In the genomic region with DNA sequence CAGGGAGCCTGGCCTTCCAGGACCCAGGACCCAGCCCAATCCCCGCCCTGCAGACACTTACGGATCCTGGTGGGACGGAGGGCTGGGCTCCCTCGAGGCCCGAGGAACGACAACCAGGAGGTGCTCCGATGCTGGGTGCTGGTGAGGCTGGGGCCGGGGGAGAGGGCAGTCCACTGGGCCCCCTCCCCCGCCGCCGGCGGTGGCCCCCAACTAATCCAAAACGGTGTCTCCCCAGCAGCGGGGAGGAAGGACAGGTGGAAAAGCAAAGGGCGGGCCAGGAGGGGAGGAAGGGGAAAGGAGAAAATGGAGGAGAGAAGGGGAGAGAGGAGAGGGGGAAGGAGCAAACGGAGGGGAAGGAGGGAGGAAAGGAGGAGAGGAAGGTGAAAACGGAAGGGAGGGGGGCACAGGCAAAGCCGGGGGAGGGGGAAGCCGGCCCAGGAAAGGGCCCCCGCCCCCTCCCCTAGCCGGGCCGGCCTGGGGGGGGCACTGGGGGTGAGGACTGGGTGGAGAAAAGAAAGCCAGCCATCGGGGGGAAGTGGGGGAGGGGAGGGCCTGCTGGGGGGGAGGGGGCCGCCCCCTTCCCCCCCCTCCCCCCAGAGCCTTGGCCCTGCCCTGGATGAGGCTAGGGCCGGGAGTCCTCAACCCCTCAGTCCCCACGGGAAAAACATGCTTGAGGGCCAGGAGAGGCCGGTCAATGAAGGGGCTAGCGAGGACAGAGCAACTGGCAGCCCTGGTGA, we compare ENCODE assay signal across 8 mouse cellular contexts. TPM values are rescaled to one million over a fixed set of nuclear protein-coding genes. Genes with fewer than 3 reads are reported as not detected.
DNase-seq lines count a peak whose midpoint lies in the region; ATAC-seq lines count a peak whose summit lies in the region.

Grik5 (minus strand) TSS at position 368 of the 737 bp plus-strand sequence.
Zfp574 (plus strand) TSS at position 589 of the 737 bp plus-strand sequence.

- peak; percentile 66 for DNase-seq in cerebellum, adult 11-12 months
- no peak for DNase-seq in cerebellum, adult 11 months
- DNase-seq in thymus, postnatal 0 days (ENCODE audit: low spot score), result peak; percentile 18
- no peak for DNase-seq in thymus, postnatal 14 days
- peak; percentile 33 for DNase-seq in hindbrain, embryonic 10.5 days (ENCODE audit: low spot score)
- DNase-seq in limb, embryonic 11.5 days (ENCODE audit: low spot score), result peak; percentile 54

- no peaks in the 10 kb centered on the region for H3K27me3 ChIP-seq in hindbrain, embryonic 10.5 days (ENCODE audit: insufficient read depth, poor library complexity, severe bottlenecking)
- H3K27me3 ChIP-seq in limb, embryonic 11.5 days (ENCODE audit: control insufficient read depth, insufficient read depth, low read length), result no peaks in the 10 kb centered on the region
- no peaks in the 10 kb centered on the region for H3K27me3 ChIP-seq in neural tube, embryonic 13.5 days

- no peak for ATAC-seq in limb, embryonic 11.5 days (ENCODE audit: insufficient number of reproducible peaks, low FRiP score, low TSS enrichment, low read depth)
- ATAC-seq in neural tube, embryonic 13.5 days (ENCODE audit: low read depth), result no peak
- ATAC-seq in erythroid progenitor cell, adult 5-6 weeks (replicated peaks; ENCODE audit: low FRiP score, poor library complexity, severe bottlenecking), result no peak

- H3K4me1 ChIP-seq in hindbrain, embryonic 10.5 days (replicated peaks), result peaks cover 89% of the 10 kb centered on the region
- peaks cover 12% of the 10 kb centered on the region for H3K4me1 ChIP-seq in limb, embryonic 11.5 days (ENCODE audit: control insufficient read depth, insufficient read depth, low read length)
- H3K4me1 ChIP-seq in neural tube, embryonic 13.5 days (replicated peaks), result peaks cover 73% of the 10 kb centered on the region

- no peaks in the 10 kb centered on the region for H3K9me3 ChIP-seq in hindbrain, embryonic 10.5 days
- H3K9me3 ChIP-seq in limb, embryonic 11.5 days (ENCODE audit: control insufficient read depth, low read length), result no peaks in the 10 kb centered on the region; the same call in 1 of the 2 replicates
- no peaks in the 10 kb centered on the region for H3K9me3 ChIP-seq in neural tube, embryonic 13.5 days

- peaks cover 14% of the 10 kb centered on the region for H3K36me3 ChIP-seq in hindbrain, embryonic 10.5 days
- peaks cover 7% of the 10 kb centered on the region; the same call in 1 of the 2 replicates for H3K36me3 ChIP-seq in limb, embryonic 11.5 days (ENCODE audit: control insufficient read depth, insufficient read depth, low read length)
- H3K36me3 ChIP-seq in neural tube, embryonic 13.5 days, result peaks cover 14% of the 10 kb centered on the region

- under 1% methylated on average over 28 of the region's 28 CpGs for WGBS in hindbrain, embryonic 10.5 days
- WGBS in limb, embryonic 11.5 days, result under 1% methylated on average over 23 of the region's 28 CpGs
- 2% methylated on average over 27 of the region's 28 CpGs for WGBS in neural tube, embryonic 13.5 days

- peak within 1 kb of the TSS; percentile 82 for H3K9ac ChIP-seq in limb, embryonic 11.5 days (ENCODE audit: low read length)
- peak within 1 kb of the TSS; percentile 92 for H3K9ac ChIP-seq in neural tube, embryonic 13.5 days

- peak within 1 kb of the TSS; percentile 89 for H3K4me2 ChIP-seq in limb, embryonic 11.5 days (ENCODE audit: low read depth, severe bottlenecking)
- peak within 1 kb of the TSS; percentile 92 for H3K4me2 ChIP-seq in neural tube, embryonic 13.5 days

- peak within 1 kb of the TSS; percentile 63 for H3K4me3 ChIP-seq in hindbrain, embryonic 10.5 days
- peak within 1 kb of the TSS; percentile 65 for H3K4me3 ChIP-seq in limb, embryonic 11.5 days (ENCODE audit: low read depth, low read length)
- H3K4me3 ChIP-seq in neural tube, embryonic 13.5 days, result peak within 1 kb of the TSS; percentile 80

- H3K27ac ChIP-seq in hindbrain, embryonic 10.5 days, result peak within 1 kb of the TSS; percentile 93
- H3K27ac ChIP-seq in limb, embryonic 11.5 days (replicated peaks; ENCODE audit: low read depth, low read length), result peak within 1 kb of the TSS; percentile 87
- H3K27ac ChIP-seq in neural tube, embryonic 13.5 days (replicated peaks), result peak within 1 kb of the TSS; percentile 94

RNA-seq across cellular contexts. Expression of gene Grik5, which starts in this region (rescaled TPM):
- 0.80 and 1.2 TPM in 2 replicates for polyA plus RNA-seq in thymus, postnatal 0 days (2015; fragmentation: Nextera tagmentation; extraction: Ambion mirVana)
- polyA plus RNA-seq in hindbrain, embryonic 10.5 days (2016; fragmentation: Nextera tagmentation; extraction: Ambion mirVana), result 5.5 and 7.9 TPM in 2 replicates
- 9.7 and 10.0 TPM in 2 replicates for polyA plus RNA-seq in limb, embryonic 11.5 days (2014; fragmentation: Nextera tagmentation; extraction: Ambion mirVana)
- polyA plus RNA-seq in neural tube, embryonic 13.5 days (2015; fragmentation: Nextera tagmentation; extraction: Ambion mirVana), result 15.2 and 15.3 TPM in 2 replicates
- total RNA-seq in erythroid progenitor cell, adult 5-6 weeks (2015; ENCODE audit: low replicate concordance), result 5.4 and 12.3 TPM in 2 replicates
- total RNA-seq in erythroid progenitor cell, adult 5-6 weeks (2017; ENCODE audit: low replicate concordance), result 2.2 and 3.7 TPM in 2 replicates

RNA-seq across cellular contexts. Expression of gene Zfp574, which starts in this region (rescaled TPM):
- polyA plus RNA-seq in thymus, postnatal 0 days (2015; fragmentation: Nextera tagmentation; extraction: Ambion mirVana), result 18.1 and 20.8 TPM in 2 replicates
- 44.4 and 45.9 TPM in 2 replicates for polyA plus RNA-seq in hindbrain, embryonic 10.5 days (2016; fragmentation: Nextera tagmentation; extraction: Ambion mirVana)
- 28.1 and 30.1 TPM in 2 replicates for polyA plus RNA-seq in limb, embryonic 11.5 days (2014; fragmentation: Nextera tagmentation; extraction: Ambion mirVana)
- 32.8 and 35.4 TPM in 2 replicates for polyA plus RNA-seq in neural tube, embryonic 13.5 days (2015; fragmentation: Nextera tagmentation; extraction: Ambion mirVana)
- total RNA-seq in erythroid progenitor cell, adult 5-6 weeks (2015; ENCODE audit: low replicate concordance), result 7.5 and 7.6 TPM in 2 replicates
- total RNA-seq in erythroid progenitor cell, adult 5-6 weeks (2017; ENCODE audit: low replicate concordance), result 4.5 and 6.0 TPM in 2 replicates

Comparison
In these comparisons a context has a peak if more than half of its experiments do, and no peak if none do; other contexts are left out.
1. DNase-seq: peak in cerebellum, adult 11-12 months (single experiment), thymus, postnatal 0 days (single experiment), hindbrain, embryonic 10.5 days (single experiment) and limb, embryonic 11.5 days (single experiment); none in cerebellum, adult 11 months (single experiment) and thymus, postnatal 14 days (single experiment).
2. Peak in every context shown above with its lines, with median percentiles within 50 percentile points of each other: H3K27ac ChIP-seq and H3K4me3 ChIP-seq.